Mouse (Mus musculus) neural tube, embryonic 14.5 days (tissue): ENCODE measurements at regions not wholly inside any gene's neighbourhood (a gene's known extent, or its start where the extent isn't known, plus 50 kb on each side); places are given as distances from the start of the nearest gene placed in this dataset.

Experiments used
- ATAC-seq: fragments of 200-750 bp; cut with Nextera tagmentation; 2 replicates; pipeline ENCODE4 v1.8.0; 2017; ENCODE audit warnings: low read depth, mild to moderate bottlenecking, moderate TSS enrichment, moderate library complexity
- H3K27ac ChIP-seq: fragments of 300-500 bp; sonication (generic); 2 replicates; pipeline ENCODE4 v1.5.1; 2014; ENCODE audit warnings: low read depth, mild to moderate bottlenecking, control low read depth, low read length, moderate library complexity, mixed read lengths
- H3K27me3 ChIP-seq: fragments of 300-500 bp; sonication (generic); 2 replicates; pipeline ENCODE4 v1.6.1; 2014; ENCODE audit warnings: low read length; ENCODE audit not compliant: control insufficient read depth, insufficient read depth
- H3K36me3 ChIP-seq: fragments of 300-500 bp; sonication (generic); 2 replicates; pipeline ENCODE4 v1.6.1; 2014; ENCODE audit warnings: low read length, mixed read lengths; ENCODE audit not compliant: control insufficient read depth, insufficient read depth
- H3K4me1 ChIP-seq: fragments of 300-500 bp; sonication (generic); 2 replicates; pipeline ENCODE4 v1.6.1; 2014; ENCODE audit warnings: low read length; ENCODE audit not compliant: control insufficient read depth, insufficient read depth
- H3K4me2 ChIP-seq: fragments of 300-500 bp; sonication (generic); 2 replicates; pipeline ENCODE4 v1.6.1; 2014; ENCODE audit warnings: mild to moderate bottlenecking, low read depth, low read length, control low read depth
- H3K4me3 ChIP-seq: fragments of 300-500 bp; sonication (generic); 2 replicates; pipeline ENCODE4 v1.5.1; 2014; ENCODE audit warnings: low read depth, low read length, control low read depth, mixed read lengths
- H3K9ac ChIP-seq: fragments of 300-500 bp; sonication (generic); replicated peaks from 2 replicates; pipeline ENCODE4 v1.6.1; 2014; ENCODE audit warnings: low read depth, mild to moderate bottlenecking, control low read depth, low read length, mixed read lengths
- H3K9me3 ChIP-seq: fragments of 300-500 bp; sonication (generic); 2 replicates; pipeline ENCODE4 v1.6.1; 2016; ENCODE audit warnings: low read length; ENCODE audit not compliant: control insufficient read depth
- WGBS: fragments of 180-500 bp; shearing (Covaris S2); extraction: QIAGEN DNeasy Blood & Tissue Kit; methylation state at CpG from one replicate; pipeline ENCODE4 v1.1.7; 2014; 5-methylcytosine and 5-hydroxymethylcytosine counted together

- H3K4me1 ChIP-seq: peaks cover 10% of the 10 kb centered on the region; the same call in 1 of the 2 replicates
- no peaks in the 10 kb centered on the region for H3K9me3 ChIP-seq
- H3K27ac ChIP-seq: no peak overlapping the region
- H3K4me2 ChIP-seq: 0 out of 2 replicates have a peak overlapping the region, but pooled peaks have one; percentile 8
- no peak overlapping the region for H3K9ac ChIP-seq
- no peak for ATAC-seq
- WGBS: 34% methylated on average over 3 of the region's 3 CpGs
- H3K27me3 ChIP-seq: no peaks in the 10 kb centered on the region
- no peaks in the 10 kb centered on the region for H3K36me3 ChIP-seq
- H3K4me3 ChIP-seq: no peak overlapping the region
Measured at GRCm38 (mm10) chr15:88202736-88203135, 397.4 kb upstream of the Zdhhc25 start.

GRCm38 (mm10) chr15:88213356-88213755, 386.7 kb upstream of the Zdhhc25 start:
- ATAC-seq: no peak
- no peaks in the 10 kb centered on the region for H3K4me1 ChIP-seq
- H3K9ac ChIP-seq: no peak overlapping the region
- no peak overlapping the region for H3K4me3 ChIP-seq
- no peaks in the 10 kb centered on the region for H3K36me3 ChIP-seq
- no peaks in the 10 kb centered on the region for H3K27me3 ChIP-seq
- no peaks in the 10 kb centered on the region for H3K9me3 ChIP-seq
- no peak overlapping the region for H3K27ac ChIP-seq
- WGBS: 56% methylated on average over 3 of the region's 3 CpGs
- no peak overlapping the region for H3K4me2 ChIP-seq

GRCm38 (mm10) chr15:88214286-88214685, 385.8 kb upstream of the Zdhhc25 start:
- Histone ChIP-seq H3K9ac (no peak overlapping the region), H3K36me3 (no peaks in the 10 kb centered on the region), H3K27me3 (no peaks in the 10 kb centered on the region), H3K27ac (no peak overlapping the region), H3K9me3 (no peaks in the 10 kb centered on the region), H3K4me3 (no peak overlapping the region), H3K4me2 (no peak overlapping the region), H3K4me1 (no peaks in the 10 kb centered on the region)
- 63% methylated on average over 4 of the region's 4 CpGs for WGBS
- no peak for ATAC-seq

GRCm38 (mm10) chr15:88229456-88229855, 370.6 kb upstream of the Zdhhc25 start:
- 58% methylated on average over 4 of the region's 4 CpGs for WGBS
- Histone ChIP-seq H3K4me1 (no peaks in the 10 kb centered on the region), H3K27me3 (no peaks in the 10 kb centered on the region), H3K36me3 (no peaks in the 10 kb centered on the region), H3K4me2 (no peak overlapping the region), H3K9ac (no peak overlapping the region), H3K4me3 (no peak overlapping the region), H3K9me3 (no peaks in the 10 kb centered on the region; the same call in 1 of the 2 replicates), H3K27ac (no peak overlapping the region)
- ATAC-seq: no peak

GRCm38 (mm10) chr15:88244606-88245005, 355.5 kb upstream of the Zdhhc25 start:
- no peak overlapping the region for H3K9ac ChIP-seq
- 91% methylated on average over 13 of the region's 13 CpGs for WGBS
- no peaks in the 10 kb centered on the region for H3K27me3 ChIP-seq
- no peak overlapping the region for H3K4me3 ChIP-seq
- no peak for ATAC-seq
- no peaks in the 10 kb centered on the region for H3K4me1 ChIP-seq
- H3K36me3 ChIP-seq: no peaks in the 10 kb centered on the region
- no peak overlapping the region for H3K4me2 ChIP-seq
- H3K27ac ChIP-seq: no peak overlapping the region
- H3K9me3 ChIP-seq: no peaks in the 10 kb centered on the region

- Histone ChIP-seq H3K27ac (no peak overlapping the region), H3K36me3 (no peaks in the 10 kb centered on the region), H3K27me3 (no peaks in the 10 kb centered on the region), H3K9me3 (no peaks in the 10 kb centered on the region), H3K4me1 (no peaks in the 10 kb centered on the region), H3K4me2 (no peak overlapping the region), H3K4me3 (no peak overlapping the region), H3K9ac (no peak overlapping the region)
- ATAC-seq: no peak
- 46% methylated on average over 22 of the region's 22 CpGs for WGBS
Measured at GRCm38 (mm10) chr15:88245496-88246246, 354.4 kb upstream of the Zdhhc25 start.

- H3K4me1 ChIP-seq: no peaks in the 10 kb centered on the region
- H3K36me3 ChIP-seq: no peaks in the 10 kb centered on the region
- no peak overlapping the region for H3K9ac ChIP-seq
- ATAC-seq: peak; percentile 84
- H3K4me3 ChIP-seq: no peak overlapping the region
- WGBS: 32% methylated on average over 14 of the region's 14 CpGs
- H3K27ac ChIP-seq: no peak overlapping the region
- no peaks in the 10 kb centered on the region for H3K9me3 ChIP-seq
- no peak overlapping the region for H3K4me2 ChIP-seq
- H3K27me3 ChIP-seq: no peaks in the 10 kb centered on the region
Measured at GRCm38 (mm10) chr15:88247974-88248625, 352.0 kb upstream of the Zdhhc25 start.

GRCm38 (mm10) chr15:88288051-88288450, 312.1 kb upstream of the Zdhhc25 start:
- Histone ChIP-seq H3K4me2 (no peak overlapping the region), H3K27me3 (no peaks in the 10 kb centered on the region), H3K36me3 (no peaks in the 10 kb centered on the region), H3K4me3 (no peak overlapping the region), H3K9me3 (no peaks in the 10 kb centered on the region), H3K4me1 (no peaks in the 10 kb centered on the region), H3K27ac (no peak overlapping the region), H3K9ac (no peak overlapping the region)
- 44% methylated on average over 16 of the region's 16 CpGs for WGBS
- no peak for ATAC-seq

GRCm38 (mm10) chr15:88288696-88289095, 311.4 kb upstream of the Zdhhc25 start:
- WGBS: 65% methylated on average over 3 of the region's 3 CpGs
- no peaks in the 10 kb centered on the region for H3K27me3 ChIP-seq
- no peaks in the 10 kb centered on the region for H3K36me3 ChIP-seq
- H3K9me3 ChIP-seq: no peaks in the 10 kb centered on the region
- H3K4me2 ChIP-seq: no peak overlapping the region
- H3K9ac ChIP-seq: no peak overlapping the region
- no peak overlapping the region for H3K4me3 ChIP-seq
- no peaks in the 10 kb centered on the region for H3K4me1 ChIP-seq
- no peak for ATAC-seq
- no peak overlapping the region for H3K27ac ChIP-seq
